Mouse (Mus musculus): Measurements from ENCODE around the gene Tef.
A peak's percentile ranks its signal among the peaks of the same experiment; 100 is the strongest.

DNA sequence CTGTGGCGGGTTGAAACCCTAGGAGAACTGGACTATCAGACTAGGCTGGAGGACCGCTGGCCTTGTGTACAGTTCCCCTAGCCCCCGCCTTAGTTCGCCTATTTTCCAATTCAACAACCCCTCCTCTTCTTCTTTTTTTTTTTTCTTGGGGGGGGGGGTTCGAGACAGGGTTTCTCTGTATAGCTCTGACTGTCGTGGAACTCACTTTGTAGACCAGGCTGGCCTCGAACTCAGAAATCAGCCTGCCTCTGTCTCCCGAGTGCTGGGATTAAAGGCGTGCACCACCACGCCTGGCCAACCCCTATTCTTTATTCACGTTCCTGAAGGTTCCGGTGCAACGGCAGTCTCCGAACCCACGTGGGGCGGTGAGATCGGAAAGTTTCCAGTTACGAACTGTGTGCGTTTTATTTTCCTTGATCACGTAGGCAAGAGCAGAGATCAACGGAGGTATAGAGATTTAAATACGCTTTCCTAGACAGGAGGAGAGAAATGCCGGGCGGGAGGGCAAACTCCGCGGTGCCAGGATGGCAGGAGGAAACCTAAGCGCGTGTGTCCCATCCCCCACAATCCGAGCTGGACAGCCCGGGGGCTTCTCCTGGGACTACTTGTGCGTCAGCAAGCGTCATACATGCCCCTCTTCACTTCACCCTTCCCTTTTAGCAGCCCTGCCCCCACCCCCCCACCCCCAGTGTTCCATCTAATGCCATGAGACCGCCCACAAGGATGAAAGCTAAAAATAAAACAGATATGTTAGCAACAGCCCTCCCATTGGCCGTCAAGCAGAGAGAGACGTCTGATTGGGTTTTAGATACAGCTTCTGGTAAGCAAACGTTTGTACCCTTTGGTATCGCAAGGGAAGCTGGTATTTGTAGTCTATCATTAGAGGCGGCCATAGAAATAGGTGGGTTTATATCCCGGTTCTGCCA, 57.4 kb downstream of the Tef start:
- TF ChIP-seq CTCF (IDR thresholded peaks at IDR 0.05; ENCODE audit: control insufficient read depth, insufficient read depth, low read length) = no peak
- TF ChIP-seq POLR2A (IDR thresholded peaks at IDR 0.05; ENCODE audit: borderline replicate concordance, control insufficient read depth, low read depth, low read length) = peak; percentile 35; the same call in 1 of the 2 replicates

Measured in bone marrow, adult 2 months (tissue).